Mouse (Mus musculus): ENCODE results near the gene Serpina3j. TPM values are rescaled to one million over a fixed set of nuclear protein-coding genes. Genes with fewer than 3 reads are reported as not detected.

Gene Serpina3j
- total RNA-seq (2012; rRNA removed) = not detected in 2 replicates

DNA sequence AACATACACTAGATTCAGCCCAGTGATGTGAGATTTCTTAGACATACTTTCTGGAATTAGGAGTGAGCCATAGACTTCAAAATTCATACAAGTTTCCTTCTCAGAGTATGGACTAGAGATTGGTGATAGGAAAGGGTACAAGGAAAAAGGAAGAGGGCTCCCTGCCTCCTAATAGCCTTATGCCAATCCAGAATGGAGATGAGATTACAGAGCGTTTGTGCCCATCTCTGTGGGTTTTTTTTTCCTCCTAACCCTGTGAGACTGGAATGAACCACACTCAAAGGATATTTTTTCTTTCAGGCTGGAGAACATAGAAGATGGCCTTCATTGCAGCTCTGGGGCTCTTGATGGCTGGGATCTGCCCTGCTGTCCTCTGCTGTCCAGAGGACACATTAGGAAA, at the start of gene Serpina3j:
Gene Serpina3j, plus strand, starts transcription at position 301 of the 400 bp plus-strand sequence.
- no peaks in the 10 kb centered on the region for H3K4me1 ChIP-seq (ENCODE audit: control insufficient read depth in 2 of 2, insufficient read depth in 2 of 2, low read length in 2 of 2, poor library complexity in 1 of 2)
- no peaks in the 10 kb centered on the region for H3K9me3 ChIP-seq (ENCODE audit: control insufficient read depth, insufficient read depth, low read depth, low read length)
- no peak within 1 kb of the TSS for H3K27ac ChIP-seq (ENCODE audit: insufficient read depth, low read depth, low read length, poor library complexity, severe bottlenecking)
- no peaks in the 10 kb centered on the region for H3K36me3 ChIP-seq (ENCODE audit: control insufficient read depth, insufficient read depth, low read length, poor library complexity, severe bottlenecking)
- no peak for TF ChIP-seq HCFC1 (IDR thresholded peaks at IDR 0.05; ENCODE audit: borderline replicate concordance, insufficient read depth, low read length)
- TF ChIP-seq CHD2 (IDR thresholded peaks at IDR 0.05; ENCODE audit: low read depth, low read length) = no peak
- no peak for TF ChIP-seq MAFK (IDR thresholded peaks at IDR 0.05; ENCODE audit: insufficient read depth, low read depth, low read length)
- no peak for TF ChIP-seq ZC3H11A (IDR thresholded peaks at IDR 0.05; ENCODE audit: borderline replicate concordance, low read depth, low read length)
- TF ChIP-seq ZNF384 (IDR thresholded peaks at IDR 0.05; ENCODE audit: low read depth, low read length) = no peak
- no peak within 1 kb of the TSS for H3K9ac ChIP-seq (ENCODE audit: insufficient read depth, low read depth, low read length, poor library complexity, severe bottlenecking)
- H3K4me3 ChIP-seq (ENCODE audit: insufficient read depth in 1 of 2, low read depth in 1 of 2, low read length in 2 of 2, poor library complexity in 1 of 2, severe bottlenecking in 1 of 2) = no peak within 1 kb of the TSS
- in situ Hi-C loops (cut with MboI; ENCODE audit: low sequenced_read_pairs in 2 of 2, unreplicated experiment in 2 of 2) = loop anchor here in 1 of 2 experiments (10.0 kb wide), 1 partner anchor 179 kb away; no protein-coding TSS in a partner anchor
- no peak for DNase-seq (ENCODE audit: low read depth, low spot score)

DNA sequence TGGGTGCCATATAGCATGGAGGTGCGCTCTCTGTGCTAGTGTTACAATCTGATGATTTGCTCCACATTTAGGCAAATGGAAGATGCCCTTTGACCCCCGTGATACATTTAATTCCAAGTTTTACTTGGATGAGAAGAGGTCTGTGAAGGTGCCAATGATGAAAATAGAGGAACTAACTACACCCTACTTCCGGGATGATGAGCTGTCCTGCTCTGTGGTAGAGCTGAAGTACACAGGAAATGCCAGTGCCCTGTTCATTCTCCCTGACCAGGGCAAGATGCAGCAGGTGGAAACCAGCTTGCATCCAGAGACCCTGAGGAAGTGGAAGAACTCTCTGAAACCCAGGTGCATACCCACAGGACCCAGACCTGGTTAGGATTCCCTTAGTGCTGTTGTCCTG, 48.0 kb upstream of the Serpina3j start:
- Histone ChIP-seq H3K9me3 (ENCODE audit: control insufficient read depth, insufficient read depth, low read depth, low read length) (no peaks in the 10 kb centered on the region; the same call in 1 of the 2 replicates), H3K27ac (ENCODE audit: insufficient read depth, low read depth, low read length, poor library complexity, severe bottlenecking) (no peak overlapping the region), H3K4me1 (ENCODE audit: control insufficient read depth in 2 of 2, insufficient read depth in 2 of 2, low read length in 2 of 2, poor library complexity in 1 of 2) (peaks cover 2 to 5% of the 10 kb centered on the region in 2 experiments; a peak in 2 of 4 replicates), H3K9ac (ENCODE audit: insufficient read depth, low read depth, low read length, poor library complexity, severe bottlenecking) (no peak overlapping the region), H3K4me3 (ENCODE audit: insufficient read depth in 1 of 2, low read depth in 1 of 2, low read length in 2 of 2, poor library complexity in 1 of 2, severe bottlenecking in 1 of 2) (no peak overlapping the region), H3K36me3 (ENCODE audit: control insufficient read depth, insufficient read depth, low read length, poor library complexity, severe bottlenecking) (no peaks in the 10 kb centered on the region)
- DNase-seq (ENCODE audit: low read depth, low spot score) = no peak
- in situ Hi-C loops (cut with MboI; ENCODE audit: low sequenced_read_pairs in 2 of 2, unreplicated experiment in 2 of 2) = no loop called here
- TF ChIP-seq HCFC1 (IDR thresholded peaks at IDR 0.05; ENCODE audit: borderline replicate concordance, insufficient read depth, low read length) = no peak
- TF ChIP-seq ZNF384 (IDR thresholded peaks at IDR 0.05; ENCODE audit: low read depth, low read length) = no peak
- no peak for TF ChIP-seq MAFK (IDR thresholded peaks at IDR 0.05; ENCODE audit: insufficient read depth, low read depth, low read length)
- TF ChIP-seq ZC3H11A (IDR thresholded peaks at IDR 0.05; ENCODE audit: borderline replicate concordance, low read depth, low read length) = no peak
- TF ChIP-seq CHD2 (IDR thresholded peaks at IDR 0.05; ENCODE audit: low read depth, low read length) = no peak

DNA sequence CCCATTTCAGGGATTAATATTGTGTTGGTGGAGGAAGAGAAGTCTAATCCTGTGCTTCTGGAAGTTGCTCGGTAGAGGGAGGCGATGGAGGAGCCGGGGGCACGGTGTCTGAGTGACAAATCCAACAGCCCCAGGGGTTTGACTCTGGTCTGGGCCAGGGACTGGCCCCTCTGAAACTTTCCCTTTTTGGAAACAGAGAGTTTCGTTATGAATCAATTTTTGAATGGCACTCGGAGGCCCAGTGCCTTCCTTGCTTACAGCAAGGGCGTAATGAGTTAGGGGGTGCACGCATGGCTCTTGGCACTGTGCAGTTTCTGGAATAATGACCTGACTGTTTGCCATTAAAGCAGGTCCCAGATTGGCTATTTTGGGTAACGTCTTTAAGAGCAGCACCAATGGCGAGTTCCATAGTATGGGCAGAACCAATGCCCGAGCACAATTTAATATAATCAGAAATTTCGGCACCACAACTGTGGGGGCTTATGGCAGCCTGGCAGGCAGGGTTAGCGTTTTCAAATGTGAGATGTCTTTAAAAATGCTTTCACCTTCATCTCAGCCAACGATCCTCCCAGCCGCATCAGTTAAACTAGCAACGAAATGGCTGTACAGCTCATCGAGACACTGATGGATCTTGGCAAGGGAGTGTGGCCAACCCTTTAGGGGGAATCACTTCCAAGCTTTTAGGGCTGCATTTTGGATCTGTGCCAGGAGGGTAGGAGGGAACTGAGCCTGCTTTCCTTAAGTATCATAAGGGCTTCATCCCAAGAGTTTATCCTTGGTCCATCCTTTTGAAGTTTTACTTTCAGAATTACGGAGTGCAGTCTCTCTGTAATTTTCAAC, 35.9 kb upstream of the Serpina3j start:
- DNase-seq (ENCODE audit: low read depth, low spot score) = no peak
- no peaks in the 10 kb centered on the region for H3K36me3 ChIP-seq (ENCODE audit: control insufficient read depth, insufficient read depth, low read length, poor library complexity, severe bottlenecking)
- no peak overlapping the region for H3K9ac ChIP-seq (ENCODE audit: insufficient read depth, low read depth, low read length, poor library complexity, severe bottlenecking)
- no peak overlapping the region for H3K27ac ChIP-seq (ENCODE audit: insufficient read depth, low read depth, low read length, poor library complexity, severe bottlenecking)
- H3K4me3 ChIP-seq (ENCODE audit: insufficient read depth in 1 of 2, low read depth in 1 of 2, low read length in 2 of 2, poor library complexity in 1 of 2, severe bottlenecking in 1 of 2) = no peak overlapping the region
- H3K9me3 ChIP-seq (ENCODE audit: control insufficient read depth, insufficient read depth, low read depth, low read length) = peaks cover 4% of the 10 kb centered on the region; the same call in 1 of the 2 replicates
- no peaks in the 10 kb centered on the region for H3K4me1 ChIP-seq (ENCODE audit: control insufficient read depth in 2 of 2, insufficient read depth in 2 of 2, low read length in 2 of 2, poor library complexity in 1 of 2)
- TF ChIP-seq HCFC1 (IDR thresholded peaks at IDR 0.05; ENCODE audit: borderline replicate concordance, insufficient read depth, low read length) (no peak), CHD2 (IDR thresholded peaks at IDR 0.05; ENCODE audit: low read depth, low read length) (no peak), ZC3H11A (IDR thresholded peaks at IDR 0.05; ENCODE audit: borderline replicate concordance, low read depth, low read length) (no peak), MAFK (IDR thresholded peaks at IDR 0.05; ENCODE audit: insufficient read depth, low read depth, low read length) (no peak), ZNF384 (IDR thresholded peaks at IDR 0.05; ENCODE audit: low read depth, low read length) (no peak)
- in situ Hi-C loops (cut with MboI; ENCODE audit: low sequenced_read_pairs in 2 of 2, unreplicated experiment in 2 of 2) = no loop called here

DNA sequence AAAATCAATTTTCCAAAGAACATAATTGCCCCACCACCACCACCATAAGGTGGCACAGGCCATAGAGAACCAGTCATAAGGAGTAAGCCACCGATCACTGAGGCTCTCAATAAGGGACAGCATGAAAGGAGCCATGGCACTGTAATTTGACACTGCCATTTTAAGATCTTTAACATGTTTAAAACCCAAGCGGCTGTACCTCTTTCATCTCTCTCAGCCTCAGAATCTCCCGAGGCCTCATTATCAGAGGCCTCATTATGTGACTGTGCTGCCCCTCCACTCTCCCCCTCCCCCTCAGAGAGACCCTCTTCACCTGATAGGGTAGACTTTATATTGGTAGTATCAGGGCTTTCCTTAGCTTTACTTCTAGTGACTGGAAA, 35.3 kb upstream of the Serpina3j start:
- H3K9ac ChIP-seq (ENCODE audit: insufficient read depth, low read depth, low read length, poor library complexity, severe bottlenecking) = no peak overlapping the region
- no peak overlapping the region for H3K27ac ChIP-seq (ENCODE audit: insufficient read depth, low read depth, low read length, poor library complexity, severe bottlenecking)
- TF ChIP-seq MAFK (IDR thresholded peaks at IDR 0.05; ENCODE audit: insufficient read depth, low read depth, low read length) (no peak), ZC3H11A (IDR thresholded peaks at IDR 0.05; ENCODE audit: borderline replicate concordance, low read depth, low read length) (no peak), CHD2 (IDR thresholded peaks at IDR 0.05; ENCODE audit: low read depth, low read length) (no peak), HCFC1 (IDR thresholded peaks at IDR 0.05; ENCODE audit: borderline replicate concordance, insufficient read depth, low read length) (no peak), ZNF384 (IDR thresholded peaks at IDR 0.05; ENCODE audit: low read depth, low read length) (no peak)
- H3K4me1 ChIP-seq (ENCODE audit: control insufficient read depth in 2 of 2, insufficient read depth in 2 of 2, low read length in 2 of 2, poor library complexity in 1 of 2) = no peaks in the 10 kb centered on the region
- no peak for DNase-seq (ENCODE audit: low read depth, low spot score)
- in situ Hi-C loops (cut with MboI; ENCODE audit: low sequenced_read_pairs in 2 of 2, unreplicated experiment in 2 of 2) = no loop called here
- H3K36me3 ChIP-seq (ENCODE audit: control insufficient read depth, insufficient read depth, low read length, poor library complexity, severe bottlenecking) = no peaks in the 10 kb centered on the region
- peaks cover 4% of the 10 kb centered on the region; the same call in 1 of the 2 replicates for H3K9me3 ChIP-seq (ENCODE audit: control insufficient read depth, insufficient read depth, low read depth, low read length)
- H3K4me3 ChIP-seq (ENCODE audit: insufficient read depth in 1 of 2, low read depth in 1 of 2, low read length in 2 of 2, poor library complexity in 1 of 2, severe bottlenecking in 1 of 2) = no peak overlapping the region
